Mouse (Mus musculus): ENCODE measurements at regions not wholly inside any gene's neighbourhood (a gene's known extent, or its start where the extent isn't known, plus 50 kb on each side); places are given as distances from the start of the nearest gene placed in this dataset.

GRCm38 (mm10) chr1:164571496-164572078, 113.4 kb upstream of the Atp1b1 start:
- DNase-seq (no peak), ATAC-seq (ENCODE audit: insufficient read depth) (no peak)
- Histone ChIP-seq H3K4me2 (no peak overlapping the region), H3K9ac (no peak overlapping the region), H3K27ac (ENCODE audit: low read depth) (no peak overlapping the region), H3K27me3 (ENCODE audit: insufficient read depth, low read length) (no peaks in the 10 kb centered on the region), H3K4me1 (ENCODE audit: insufficient read depth) (peaks cover 5% of the 10 kb centered on the region; the same call in 1 of the 2 replicates), H3K4me3 (ENCODE audit: low read depth, low read length) (no peak overlapping the region), H3K9me3 (ENCODE audit: low read depth, low read length) (no peaks in the 10 kb centered on the region), H3K36me3 (ENCODE audit: insufficient read depth) (no peaks in the 10 kb centered on the region)
- WGBS: 71% methylated on average over 5 of the region's 5 CpGs
- TF ChIP-seq CTCF (IDR thresholded peaks at IDR 0.05; ENCODE audit: low read depth): no peak

- no peak overlapping the region for H3K9ac ChIP-seq
- no peaks in the 10 kb centered on the region for H3K36me3 ChIP-seq (ENCODE audit: insufficient read depth)
- no peak overlapping the region for H3K27ac ChIP-seq (ENCODE audit: low read depth)
- H3K4me1 ChIP-seq (ENCODE audit: insufficient read depth): no peaks in the 10 kb centered on the region
- TF ChIP-seq CTCF (IDR thresholded peaks at IDR 0.05; ENCODE audit: low read depth): no peak
- ATAC-seq (ENCODE audit: insufficient read depth) (no peak), DNase-seq (no peak)
- H3K4me2 ChIP-seq: no peak overlapping the region
- H3K4me3 ChIP-seq (ENCODE audit: low read depth, low read length): no peak overlapping the region
- 84% methylated on average over 6 of the region's 6 CpGs for WGBS
- H3K27me3 ChIP-seq (ENCODE audit: insufficient read depth, low read length): no peaks in the 10 kb centered on the region
- H3K9me3 ChIP-seq (ENCODE audit: low read depth, low read length): no peaks in the 10 kb centered on the region
Measured at GRCm38 (mm10) chr1:164564847-164565246, 106.7 kb upstream of the Atp1b1 start.

- no peak for TF ChIP-seq CTCF (IDR thresholded peaks at IDR 0.05; ENCODE audit: low read depth)
- Histone ChIP-seq H3K4me2 (no peak overlapping the region), H3K4me1 (ENCODE audit: insufficient read depth) (no peaks in the 10 kb centered on the region), H3K36me3 (ENCODE audit: insufficient read depth) (no peaks in the 10 kb centered on the region), H3K4me3 (ENCODE audit: low read depth, low read length) (no peak overlapping the region), H3K27me3 (ENCODE audit: insufficient read depth, low read length) (no peaks in the 10 kb centered on the region), H3K27ac (ENCODE audit: low read depth) (no peak overlapping the region), H3K9me3 (ENCODE audit: low read depth, low read length) (no peaks in the 10 kb centered on the region), H3K9ac (no peak overlapping the region)
- WGBS: 79% methylated on average over 4 of the region's 4 CpGs
- ATAC-seq (ENCODE audit: insufficient read depth): no peak
- no peak for DNase-seq
Measured at GRCm38 (mm10) chr1:164559546-164560228, 101.5 kb upstream of the Atp1b1 start.

- no peaks in the 10 kb centered on the region for H3K27me3 ChIP-seq (ENCODE audit: insufficient read depth, low read length)
- H3K4me3 ChIP-seq (ENCODE audit: low read depth, low read length): no peak overlapping the region
- H3K27ac ChIP-seq (ENCODE audit: low read depth): no peak overlapping the region
- no peak overlapping the region for H3K4me2 ChIP-seq
- H3K4me1 ChIP-seq (ENCODE audit: insufficient read depth): no peaks in the 10 kb centered on the region
- whole genome bisulfite sequencing: 10% methylated on average over 4 of the region's 4 CpGs
- no peak for DNase-seq
- no peaks in the 10 kb centered on the region for H3K36me3 ChIP-seq (ENCODE audit: insufficient read depth)
- no peaks in the 10 kb centered on the region for H3K9me3 ChIP-seq (ENCODE audit: low read depth, low read length)
- TF ChIP-seq CTCF (IDR thresholded peaks at IDR 0.05; ENCODE audit: low read depth): no peak
- no peak overlapping the region for H3K9ac ChIP-seq
- peak; percentile 47; the same call in 1 of the 2 replicates for ATAC-seq (ENCODE audit: insufficient read depth)
Measured at GRCm38 (mm10) chr1:164552658-164553057, 94.5 kb upstream of the Atp1b1 start.

DNA sequence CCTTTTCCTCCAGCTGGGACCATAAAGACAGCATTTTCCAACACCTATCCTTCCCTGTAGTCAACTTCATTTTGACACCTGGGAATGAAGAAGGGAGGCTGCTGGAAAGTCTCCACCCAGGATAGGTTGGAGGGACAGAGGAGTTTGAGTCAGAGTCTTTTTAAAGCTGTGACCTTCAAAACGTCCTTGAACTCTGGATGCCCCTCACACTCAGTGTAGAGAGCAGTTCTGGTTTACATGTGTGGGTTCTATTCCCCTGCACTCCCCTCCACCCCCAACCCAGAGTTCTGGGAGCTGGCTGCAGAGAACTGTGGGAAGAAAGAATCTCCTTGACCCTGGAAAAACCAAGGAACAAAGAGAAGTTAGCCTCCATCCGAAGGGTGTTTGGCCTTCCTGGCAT, 92.9 kb upstream of the Atp1b1 start:
- H3K9ac ChIP-seq: no peak overlapping the region
- 68% methylated on average over 2 of the region's 2 CpGs for WGBS
- no peaks in the 10 kb centered on the region for H3K27me3 ChIP-seq (ENCODE audit: insufficient read depth, low read length)
- no peaks in the 10 kb centered on the region for H3K4me1 ChIP-seq (ENCODE audit: insufficient read depth)
- H3K9me3 ChIP-seq (ENCODE audit: low read depth, low read length): no peaks in the 10 kb centered on the region
- DNase-seq (no peak), ATAC-seq (ENCODE audit: insufficient read depth) (no peak)
- no peaks in the 10 kb centered on the region for H3K36me3 ChIP-seq (ENCODE audit: insufficient read depth)
- no peak overlapping the region for H3K4me3 ChIP-seq (ENCODE audit: low read depth, low read length)
- H3K4me2 ChIP-seq: no peak overlapping the region
- TF ChIP-seq CTCF (IDR thresholded peaks at IDR 0.05; ENCODE audit: low read depth): no peak
- H3K27ac ChIP-seq (ENCODE audit: low read depth): no peak overlapping the region

- no peaks in the 10 kb centered on the region for H3K27me3 ChIP-seq (ENCODE audit: insufficient read depth, low read length)
- no peaks in the 10 kb centered on the region for H3K36me3 ChIP-seq (ENCODE audit: insufficient read depth)
- no peak for TF ChIP-seq CTCF (IDR thresholded peaks at IDR 0.05; ENCODE audit: low read depth)
- 78% methylated on average over 3 of the region's 3 CpGs for WGBS
- H3K9me3 ChIP-seq (ENCODE audit: low read depth, low read length): no peaks in the 10 kb centered on the region
- no peaks in the 10 kb centered on the region for H3K4me1 ChIP-seq (ENCODE audit: insufficient read depth)
- no peak overlapping the region for H3K4me3 ChIP-seq (ENCODE audit: low read depth, low read length)
- ATAC-seq (ENCODE audit: insufficient read depth) (no peak), DNase-seq (peak; percentile 3)
- no peak overlapping the region for H3K9ac ChIP-seq
- no peak overlapping the region for H3K27ac ChIP-seq (ENCODE audit: low read depth)
- H3K4me2 ChIP-seq: no peak overlapping the region
Measured at GRCm38 (mm10) chr1:164550596-164550995, 92.4 kb upstream of the Atp1b1 start.

DNA sequence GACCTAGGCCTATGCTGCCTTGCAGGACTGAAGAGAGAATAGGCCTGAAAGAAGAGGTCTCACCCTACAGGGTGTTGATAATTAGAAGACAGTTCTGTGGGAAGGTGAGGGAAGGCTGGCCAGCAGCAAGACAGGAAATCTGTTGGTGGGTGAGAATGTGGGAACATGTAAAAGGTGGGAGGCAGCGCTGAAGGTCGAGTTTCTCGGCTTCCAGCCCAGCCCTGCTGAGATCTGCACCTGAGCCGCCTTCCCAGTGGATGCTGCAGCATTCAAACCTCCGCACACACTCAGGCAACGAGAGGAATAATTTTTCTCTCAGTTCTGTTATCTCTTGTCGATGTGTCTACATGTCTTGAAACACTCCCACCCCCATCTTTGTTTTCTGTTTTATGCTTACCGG, 89.9 kb upstream of the Atp1b1 start:
- H3K9ac ChIP-seq: no peak overlapping the region
- H3K4me2 ChIP-seq: no peak overlapping the region
- H3K4me3 ChIP-seq (ENCODE audit: low read depth, low read length): no peak overlapping the region
- no peaks in the 10 kb centered on the region for H3K36me3 ChIP-seq (ENCODE audit: insufficient read depth)
- H3K4me1 ChIP-seq (ENCODE audit: insufficient read depth): no peaks in the 10 kb centered on the region
- H3K9me3 ChIP-seq (ENCODE audit: low read depth, low read length): no peaks in the 10 kb centered on the region
- DNase-seq (no peak), ATAC-seq (ENCODE audit: insufficient read depth) (no peak)
- H3K27me3 ChIP-seq (ENCODE audit: insufficient read depth, low read length): no peaks in the 10 kb centered on the region
- WGBS: 42% methylated on average over 8 of the region's 8 CpGs
- H3K27ac ChIP-seq (ENCODE audit: low read depth): no peak overlapping the region
- TF ChIP-seq CTCF (IDR thresholded peaks at IDR 0.05; ENCODE audit: low read depth): no peak
